Mouse (Mus musculus): Measurements from ENCODE around the gene Tmem130. TPM values are rescaled to one million over a fixed set of nuclear protein-coding genes. Genes with fewer than 3 reads are reported as not detected.

Tmem130 gene
- 151 TPM for polyA plus RNA-seq (2015; fragmentation: Illumina TruSeq; extraction: RNeasy Lipid Tissue Mini Kit (QIAGEN cat#74804); ENCODE audit: low read depth, low replicate concordance)

DNA sequence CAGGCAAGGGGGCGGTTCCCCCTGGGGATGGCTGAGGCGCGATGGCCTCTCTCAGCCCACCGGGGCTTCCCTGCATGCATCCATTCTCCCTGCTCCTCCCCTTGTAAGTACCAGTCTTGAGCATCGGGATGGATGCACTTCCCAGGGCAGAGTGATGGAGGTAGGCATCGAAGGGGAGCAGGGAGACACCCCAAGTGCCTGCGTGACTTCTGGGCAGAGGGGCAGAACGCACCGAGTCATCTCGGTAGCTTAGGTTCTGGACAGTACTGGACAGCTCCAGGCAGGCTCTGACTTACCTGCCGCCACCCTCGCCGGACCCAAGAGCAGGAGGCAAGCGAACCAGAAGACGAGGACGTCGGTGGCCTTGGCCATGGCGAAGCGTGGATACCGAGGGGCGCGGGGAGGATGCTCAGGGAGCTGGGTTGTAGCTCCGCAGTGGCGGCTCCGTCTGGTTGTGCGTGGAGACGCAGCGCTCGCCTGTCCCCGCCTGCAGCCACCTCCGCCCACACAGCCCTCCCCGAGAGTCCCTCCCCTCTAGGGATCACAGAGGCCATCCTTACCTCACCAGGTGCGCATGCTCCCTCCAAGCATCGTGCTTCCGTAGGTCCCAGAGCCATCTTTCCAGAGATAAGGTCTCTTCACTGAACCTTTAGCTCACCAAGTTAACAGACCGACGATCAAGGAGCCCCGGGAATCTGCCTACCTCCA, at the start of gene Tmem130:
TSS of gene Tmem130 (minus strand) at position 658 of the 708 bp plus-strand sequence.

DNA sequence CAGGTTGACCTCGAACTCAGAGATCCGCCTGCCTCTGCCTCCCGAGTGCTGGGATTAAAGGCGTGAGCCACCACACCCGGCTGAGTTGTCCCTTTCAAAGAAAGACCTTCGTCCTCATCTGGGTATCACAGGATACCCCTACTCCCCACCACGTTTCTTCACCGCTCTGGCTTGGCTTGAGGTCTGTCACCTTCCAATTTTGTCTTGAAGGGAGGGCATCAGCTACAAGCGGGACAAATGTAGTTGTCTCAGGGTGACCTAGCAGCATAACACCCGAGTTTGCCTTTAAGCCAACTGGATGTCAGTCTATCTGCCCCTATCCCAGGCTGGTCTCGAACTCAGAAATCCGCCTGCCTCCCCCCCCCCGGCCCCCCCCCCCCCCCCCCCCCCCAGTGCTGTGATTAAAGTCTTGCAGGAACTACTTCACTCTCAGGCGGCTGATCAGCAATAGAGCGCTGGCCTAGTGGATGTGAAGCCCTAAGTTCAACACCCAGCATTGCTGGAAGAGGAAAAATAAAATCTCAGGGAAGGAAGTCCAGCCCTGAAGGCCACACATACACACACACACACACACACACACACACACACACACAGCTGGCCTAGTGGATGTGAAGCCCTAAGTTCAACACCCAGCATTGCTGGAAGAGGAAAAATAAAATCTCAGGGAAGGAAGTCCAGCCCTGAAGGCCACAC, 5.6 kb upstream of the Tmem130 start, which contains the start of gene Trrap:
TSS of gene Trrap (plus strand) at position 627 of the 693 bp plus-strand sequence.

Other genes starting within 250 kb of the Tmem130 start
- 38.1 TPM for gene Nptx2, start 215.9 kb downstream of the Tmem130 start, polyA plus RNA-seq (2015; fragmentation: Illumina TruSeq; extraction: RNeasy Lipid Tissue Mini Kit (QIAGEN cat#74804); ENCODE audit: low read depth, low replicate concordance)
- gene Trrap, start 5.9 kb upstream of the Tmem130 start, polyA plus RNA-seq (2015; fragmentation: Illumina TruSeq; extraction: RNeasy Lipid Tissue Mini Kit (QIAGEN cat#74804); ENCODE audit: low read depth, low replicate concordance), result 72.8 TPM
- gene Smurf1, start 204.0 kb upstream of the Tmem130 start, polyA plus RNA-seq (2015; fragmentation: Illumina TruSeq; extraction: RNeasy Lipid Tissue Mini Kit (QIAGEN cat#74804); ENCODE audit: low read depth, low replicate concordance), result 23.9 TPM

Data from brain, adult 10 weeks (tissue).